Mouse (Mus musculus) myocyte (in vitro differentiated cells): ENCODE data around the gene Cntrob. TPM values are rescaled to one million over a fixed set of nuclear protein-coding genes. Genes with fewer than 3 reads are reported as not detected.

Experiments
- H3K27me3 ChIP-seq: one replicate; pipeline ENCODE4 v1.6.1; 2011; ENCODE audit not compliant: control insufficient read depth, insufficient read depth, insufficient read length
- H3K36me3 ChIP-seq: one replicate; pipeline ENCODE4 v1.6.1; 2011; ENCODE audit not compliant: control insufficient read depth, insufficient read depth
- H3K4me2 ChIP-seq: one replicate; pipeline ENCODE4 v1.6.1; 2011; ENCODE audit warnings: low read depth, control low read depth
- H3K4me3 ChIP-seq: one replicate; pipeline ENCODE4 v1.5.1; 2011; ENCODE audit warnings: mild to moderate bottlenecking, control low read depth, moderate library complexity
- H3K79me2 ChIP-seq: one replicate; pipeline ENCODE4 v1.6.1; 2011; ENCODE audit not compliant: control insufficient read depth, insufficient read depth
- H3ac ChIP-seq: one replicate; pipeline ENCODE4 v1.6.1; 2011; ENCODE audit not compliant: control insufficient read depth, insufficient read length
- CEBPB ChIP-seq: IDR thresholded peaks from 2 replicates; pipeline ENCODE4 v1.6.1; 2011; ENCODE audit warnings: mild to moderate bottlenecking, moderate library complexity; ENCODE audit not compliant: poor library complexity, insufficient read depth, severe bottlenecking
- E2F4 ChIP-seq: IDR thresholded peaks from one replicate; pipeline ENCODE4 v1.6.1; 2011; ENCODE audit warnings: mild to moderate bottlenecking, control low read depth, moderate library complexity; ENCODE audit not compliant: insufficient read depth
- MAX ChIP-seq: IDR thresholded peaks from one replicate; pipeline ENCODE4 v1.6.1; 2011; ENCODE audit warnings: low read depth, mild to moderate bottlenecking, control low read depth
- MYOD1 ChIP-seq, 3 experiments: IDR thresholded peaks; one replicate each; pipeline ENCODE4 v1.6.1; 2011; ENCODE audit warnings: control low read depth in 2 of 3, low read depth in 2 of 3, mild to moderate bottlenecking in 2 of 3, moderate library complexity in 1 of 3; ENCODE audit not compliant: insufficient read length in 2 of 3, control insufficient read depth in 1 of 3
- MYOG ChIP-seq, 3 experiments: IDR thresholded peaks; one replicate each; pipeline ENCODE4 v1.6.1; 2011; ENCODE audit warnings: control low read depth in 2 of 3, low read depth in 2 of 3, mild to moderate bottlenecking in 2 of 3; ENCODE audit not compliant: insufficient read length in 2 of 3, control insufficient read depth in 1 of 3, insufficient read depth in 1 of 3
- POLR2A ChIP-seq: IDR thresholded peaks from one replicate; pipeline ENCODE4 v1.6.1; 2011; ENCODE audit warnings: low read depth, mild to moderate bottlenecking, control low read depth, moderate library complexity; ENCODE audit not compliant: insufficient read length
- POLR2AphosphoS2 ChIP-seq: IDR thresholded peaks from one replicate; pipeline ENCODE4 v1.6.1; 2011; ENCODE audit warnings: low read depth, control low read depth; ENCODE audit not compliant: insufficient read length
- REST ChIP-seq: IDR thresholded peaks from one replicate; pipeline ENCODE4 v1.6.1; 2011; ENCODE audit warnings: mild to moderate bottlenecking, control low read depth, moderate library complexity; ENCODE audit not compliant: insufficient read depth, insufficient read length
- SRF ChIP-seq: IDR thresholded peaks from one replicate; pipeline ENCODE4 v1.6.1; 2011; ENCODE audit warnings: low read depth; ENCODE audit not compliant: control insufficient read depth, insufficient read length
- TCF12 ChIP-seq: IDR thresholded peaks from one replicate; pipeline ENCODE4 v1.6.1; 2011; ENCODE audit warnings: mild to moderate bottlenecking, control low read depth; ENCODE audit not compliant: poor library complexity, insufficient read depth, severe bottlenecking
- TCF3 ChIP-seq: IDR thresholded peaks from one replicate; pipeline ENCODE4 v1.6.1; 2011; ENCODE audit warnings: low read depth, control low read depth; ENCODE audit not compliant: insufficient read length
- USF1 ChIP-seq: IDR thresholded peaks from one replicate; pipeline ENCODE4 v1.6.1; 2011; ENCODE audit warnings: low read depth, mild to moderate bottlenecking, control low read depth, moderate library complexity
- polyA plus RNA-seq: library from polyadenylated mRNA; unstranded; fragments of >200 nt; fragmentation: generic; extraction: Trizol; gene quantifications from one replicate; pipeline ENCODE4 v1.2.1, GENCODE M21; 2012; ENCODE audit warnings: missing spikeins

Gene Cntrob
- polyA plus RNA-seq, 1 experiment = 10.3 TPM

GRCm38 (mm10) chr11:69254808-69255207 lies 68.8 kb downstream of the Cntrob start:
- no peak overlapping the region for H3K4me3 ChIP-seq
- no peaks in the 10 kb centered on the region for H3K36me3 ChIP-seq
- no peaks in the 10 kb centered on the region for H3K27me3 ChIP-seq
- peak in 1 of 3 experiments; percentile 12 for TF ChIP-seq MYOD1 (IDR thresholded peaks at IDR 0.05; ENCODE audit: control insufficient read depth in 1 of 3, insufficient read length in 2 of 3, low read depth in 2 of 3)
- no peak for TF ChIP-seq MYOG (IDR thresholded peaks at IDR 0.05; ENCODE audit: control insufficient read depth in 1 of 3, insufficient read depth in 1 of 3, insufficient read length in 2 of 3, low read depth in 2 of 3)
- no peak for TF ChIP-seq POLR2A
- no peak overlapping the region for H3K4me2 ChIP-seq
- no peaks in the 10 kb centered on the region for H3K79me2 ChIP-seq
- H3ac ChIP-seq = no peak overlapping the region

- Histone ChIP-seq H3K4me3 (no peak overlapping the region), H3K27me3 (no peaks in the 10 kb centered on the region), H3ac (no peak overlapping the region), H3K79me2 (no peaks in the 10 kb centered on the region), H3K4me2 (peak overlapping the region; percentile 61), H3K36me3 (no peaks in the 10 kb centered on the region)
- TF ChIP-seq TCF3 = no peak
- peak; percentile 13 for TF ChIP-seq SRF
- TF ChIP-seq TCF12 = no peak
- peak in 1 of 3 experiments; percentile 21 for TF ChIP-seq MYOG (IDR thresholded peaks at IDR 0.05; ENCODE audit: control insufficient read depth in 1 of 3, insufficient read depth in 1 of 3, insufficient read length in 2 of 3, low read depth in 2 of 3)
- TF ChIP-seq POLR2AphosphoS2 = no peak
- TF ChIP-seq USF1 = no peak
- peak in 1 of 3 experiments; percentile 27 for TF ChIP-seq MYOD1 (IDR thresholded peaks at IDR 0.05; ENCODE audit: control insufficient read depth in 1 of 3, insufficient read length in 2 of 3, low read depth in 2 of 3)
These were observed 70.4 kb downstream of the Cntrob start for GRCm38 (mm10) chr11:69253131-69253530.

GRCm38 (mm10) chr11:69251953-69252352 lies 71.6 kb downstream of the Cntrob start:
- Histone ChIP-seq H3K27me3 (no peaks in the 10 kb centered on the region), H3K4me3 (no peak overlapping the region), H3K36me3 (no peaks in the 10 kb centered on the region), H3K79me2 (no peaks in the 10 kb centered on the region), H3ac (no peak overlapping the region), H3K4me2 (peak overlapping the region; percentile 9)
- TF ChIP-seq TCF12 = no peak
- TF ChIP-seq MAX = no peak
- TF ChIP-seq MYOD1 (IDR thresholded peaks at IDR 0.05; ENCODE audit: control insufficient read depth in 1 of 3, insufficient read length in 2 of 3, low read depth in 2 of 3) = no peak
- no peak for TF ChIP-seq MYOG (IDR thresholded peaks at IDR 0.05; ENCODE audit: control insufficient read depth in 1 of 3, insufficient read depth in 1 of 3, insufficient read length in 2 of 3, low read depth in 2 of 3)
- TF ChIP-seq E2F4 = no peak
- TF ChIP-seq POLR2A = no peak
- TF ChIP-seq POLR2AphosphoS2 = no peak
- no peak for TF ChIP-seq CEBPB
- no peak for TF ChIP-seq TCF3
- TF ChIP-seq USF1 = no peak
- no peak for TF ChIP-seq REST
- TF ChIP-seq SRF = no peak

- Histone ChIP-seq H3ac (no peak overlapping the region), H3K4me2 (no peak overlapping the region), H3K36me3 (no peaks in the 10 kb centered on the region), H3K27me3 (no peaks in the 10 kb centered on the region), H3K79me2 (no peaks in the 10 kb centered on the region), H3K4me3 (no peak overlapping the region)
- TF ChIP-seq TCF12 (no peak), SRF (no peak), TCF3 (no peak), POLR2AphosphoS2 (no peak)
These were observed 72.3 kb downstream of the Cntrob start for GRCm38 (mm10) chr11:69251135-69251842.

GRCm38 (mm10) chr11:69250106-69250505 lies 73.5 kb downstream of the Cntrob start:
- no peaks in the 10 kb centered on the region for H3K79me2 ChIP-seq
- H3ac ChIP-seq = no peak overlapping the region
- H3K4me2 ChIP-seq = no peak overlapping the region
- H3K4me3 ChIP-seq = no peak overlapping the region
- no peak for TF ChIP-seq MYOD1 (IDR thresholded peaks at IDR 0.05; ENCODE audit: control insufficient read depth in 1 of 3, insufficient read length in 2 of 3, low read depth in 2 of 3)
- no peak for TF ChIP-seq TCF3
- no peak for TF ChIP-seq MYOG (IDR thresholded peaks at IDR 0.05; ENCODE audit: control insufficient read depth in 1 of 3, insufficient read depth in 1 of 3, insufficient read length in 2 of 3, low read depth in 2 of 3)
- no peak for TF ChIP-seq MAX
- no peak for TF ChIP-seq CEBPB
- no peaks in the 10 kb centered on the region for H3K36me3 ChIP-seq
- H3K27me3 ChIP-seq = no peaks in the 10 kb centered on the region

Other genes with a start within 250 kb of the Cntrob start
- 51.8 TPM for gene Vamp2, start 235.3 kb downstream of the Cntrob start, polyA plus RNA-seq
- 8.9 TPM for gene Per1, start 228.6 kb downstream of the Cntrob start, polyA plus RNA-seq
- 0.28 TPM for gene Hes7, start 203.4 kb downstream of the Cntrob start, polyA plus RNA-seq
- 0.78 TPM for gene 9130213A22Rik, start 201.2 kb downstream of the Cntrob start, polyA plus RNA-seq
- 0.01 TPM for gene Aloxe3, start 197.9 kb downstream of the Cntrob start, polyA plus RNA-seq
- not detected for gene Alox12b, start 166.8 kb downstream of the Cntrob start, polyA plus RNA-seq
- gene Alox8, start 125.9 kb downstream of the Cntrob start, polyA plus RNA-seq = not detected
- gene Gucy2e, start 86.7 kb downstream of the Cntrob start, polyA plus RNA-seq = not detected
- gene Trappc1, start 205 bp upstream of the Cntrob start, polyA plus RNA-seq = 116 TPM
- 2.0 TPM for gene Kcnab3, start 2.5 kb upstream of the Cntrob start, polyA plus RNA-seq
- gene Rnf227, start 16.7 kb upstream of the Cntrob start, polyA plus RNA-seq = 2.5 TPM
- 148 TPM for gene Chd3, start 45.6 kb upstream of the Cntrob start, polyA plus RNA-seq
- 126 TPM for gene Naa38, start 71.7 kb upstream of the Cntrob start, polyA plus RNA-seq
- 23.0 TPM for gene Cyb5d1, start 71.9 kb upstream of the Cntrob start, polyA plus RNA-seq
- gene Tmem88, start 74.5 kb upstream of the Cntrob start, polyA plus RNA-seq = 0.16 TPM
- 31.0 TPM for gene Kdm6b, start 89.9 kb upstream of the Cntrob start, polyA plus RNA-seq
- 0.24 TPM for gene Dnah2, start 225.3 kb upstream of the Cntrob start, polyA plus RNA-seq
- gene Efnb3, start 236.4 kb upstream of the Cntrob start, polyA plus RNA-seq = 0.36 TPM